Mouse (Mus musculus): ENCODE data around the gene Cldn34b1.
"Not testable (repeated sequence)": the region's sequence is repeated elsewhere in the genome, so short reads cannot be mapped to it uniquely, and the experiment has no call there.

The Cldn34b1 gene

GRCm38 (mm10) chrX:154890167-154890566 lies at the start of gene Cldn34b1:
Gene Cldn34b1, minus strand, starts transcription at chrX:154890267.
- DNase-seq = not testable (repeated sequence)

- not testable (repeated sequence) for DNase-seq
Measured at GRCm38 (mm10) chrX:154935887-154936286, 45.8 kb upstream of the Cldn34b1 start, which contains the start of gene Magea6. Gene Magea6, minus strand, starts transcription at chrX:154935987.
